Mouse (Mus musculus) kidney, embryonic 14.5 days (tissue): ENCODE measurements around the gene Mboat1. TPM values are rescaled to one million over a fixed set of nuclear protein-coding genes. Genes with fewer than 3 reads are reported as not detected.

Source experiments
- ATAC-seq: fragments of 200-750 bp; cut with Nextera tagmentation; 2 replicates; pipeline ENCODE4 v1.8.0; 2017; ENCODE audit warnings: moderate number of reproducible peaks, mild to moderate bottlenecking, moderate TSS enrichment, moderate library complexity; ENCODE audit not compliant: low FRiP score, low TSS enrichment
- H3K27ac ChIP-seq: fragments of 300-500 bp; sonication (generic); 2 replicates; pipeline ENCODE4 v1.5.1; 2014; ENCODE audit warnings: low read depth, mild to moderate bottlenecking, low read length, moderate library complexity, mixed read lengths
- H3K27me3 ChIP-seq: fragments of 300-500 bp; sonication (generic); 2 replicates; pipeline ENCODE4 v1.6.1; 2014; ENCODE audit warnings: mild to moderate bottlenecking, low read length; ENCODE audit not compliant: control insufficient read depth, insufficient read depth
- H3K36me3 ChIP-seq: fragments of 300-500 bp; sonication (generic); 2 replicates; pipeline ENCODE4 v1.6.1; 2014; ENCODE audit warnings: low read length, mixed read lengths; ENCODE audit not compliant: control insufficient read depth, insufficient read depth
- H3K4me1 ChIP-seq: fragments of 300-500 bp; sonication (generic); 2 replicates; pipeline ENCODE4 v1.6.1; 2014; ENCODE audit warnings: low read length, mixed read lengths; ENCODE audit not compliant: control insufficient read depth, insufficient read depth
- H3K4me2 ChIP-seq: fragments of 300-500 bp; sonication (generic); replicated peaks from 2 replicates; pipeline ENCODE4 v1.6.1; 2014; ENCODE audit warnings: low read depth, mild to moderate bottlenecking, low read length
- H3K4me3 ChIP-seq: fragments of 300-500 bp; sonication (generic); 2 replicates; pipeline ENCODE4 v1.5.1; 2014; ENCODE audit warnings: mild to moderate bottlenecking, low read length
- H3K9ac ChIP-seq: fragments of 300-500 bp; sonication (generic); 2 replicates; pipeline ENCODE4 v1.6.1; 2014; ENCODE audit warnings: low read depth, mild to moderate bottlenecking, low read length, moderate library complexity
- H3K9me3 ChIP-seq: fragments of 300-500 bp; sonication (generic); 2 replicates; pipeline ENCODE4 v1.6.1; 2016; ENCODE audit warnings: low read length; ENCODE audit not compliant: control insufficient read depth
- WGBS: fragments of 180-500 bp; shearing (Covaris S2); extraction: QIAGEN DNeasy Blood & Tissue Kit; methylation state at CpG from one replicate; pipeline ENCODE4 v1.1.7; 2014; 5-methylcytosine and 5-hydroxymethylcytosine counted together
- polyA plus RNA-seq: library from polyadenylated mRNA; unstranded; fragments of >200 nt; fragmentation: Nextera tagmentation; extraction: Ambion mirVana; gene quantifications from 2 replicates; pipeline ENCODE4 v1.2.1, GENCODE M21; 2014

The Mboat1 gene
- polyA plus RNA-seq, 1 experiment from 2014 or later: 32.8 TPM

DNA sequence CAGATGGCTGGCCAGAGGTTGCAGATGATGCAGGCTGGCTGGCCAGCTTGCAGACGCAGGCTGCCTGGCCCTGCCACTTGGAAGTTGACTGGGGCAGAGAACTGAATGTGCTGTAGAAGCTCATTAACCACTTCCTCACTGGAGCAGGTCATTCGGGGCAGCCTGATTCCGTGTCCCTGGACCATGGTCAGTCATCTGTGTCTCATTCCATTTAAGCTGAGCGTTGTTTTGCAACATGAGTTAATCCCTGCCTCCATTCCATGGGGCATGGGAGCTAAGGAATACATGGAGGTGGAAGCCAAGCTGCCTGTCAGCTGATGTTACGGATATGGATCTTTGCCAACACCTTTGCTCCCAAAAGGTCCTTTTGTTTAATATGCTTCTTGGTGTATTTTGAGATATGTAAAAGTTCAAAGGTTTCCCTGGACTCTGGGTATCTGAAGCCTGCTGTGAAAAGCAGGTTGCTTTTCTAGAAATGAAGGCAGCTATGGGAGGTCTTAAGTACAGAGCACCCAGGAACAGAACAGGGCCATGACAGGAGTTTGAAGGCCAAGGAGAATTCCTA, 114.1 kb downstream of the Mboat1 start:
- Histone ChIP-seq H3K9me3 (no peaks in the 10 kb centered on the region), H3K4me3 (no peak overlapping the region), H3K27ac (no peak overlapping the region), H3K27me3 (no peaks in the 10 kb centered on the region), H3K4me1 (peaks cover 6% of the 10 kb centered on the region; the same call in 1 of the 2 replicates), H3K36me3 (peaks cover 3% of the 10 kb centered on the region; the same call in 1 of the 2 replicates), H3K4me2 (no peak overlapping the region), H3K9ac (no peak overlapping the region)
- no peak for ATAC-seq
- WGBS: 40% methylated on average over 5 of the region's 5 CpGs

DNA sequence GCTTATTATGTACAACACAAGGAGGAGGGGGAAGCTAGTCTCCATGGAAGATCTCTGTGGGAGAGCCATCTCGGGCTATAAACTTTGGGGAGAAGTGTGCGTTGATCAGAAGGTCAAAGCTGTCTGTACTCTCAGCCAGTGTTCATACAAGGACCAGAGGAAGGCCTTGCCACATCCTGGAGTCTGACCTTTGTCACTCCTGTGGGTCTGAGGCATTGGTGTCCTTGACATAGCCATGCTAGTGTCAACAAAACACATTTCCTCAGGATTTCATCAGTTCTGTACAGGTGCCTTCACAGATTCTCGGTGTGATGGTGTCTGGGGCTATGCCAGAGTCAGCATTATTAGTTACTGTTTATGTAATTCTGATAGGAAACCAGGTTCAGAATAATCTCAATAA, 115.1 kb downstream of the Mboat1 start:
- Histone ChIP-seq H3K9ac (no peak overlapping the region), H3K4me2 (no peak overlapping the region), H3K27ac (no peak overlapping the region), H3K27me3 (no peaks in the 10 kb centered on the region), H3K4me1 (peaks cover 6% of the 10 kb centered on the region; the same call in 1 of the 2 replicates), H3K36me3 (no peaks in the 10 kb centered on the region), H3K4me3 (no peak overlapping the region), H3K9me3 (no peaks in the 10 kb centered on the region)
- WGBS: 58% methylated on average over 3 of the region's 3 CpGs
- no peak for ATAC-seq

DNA sequence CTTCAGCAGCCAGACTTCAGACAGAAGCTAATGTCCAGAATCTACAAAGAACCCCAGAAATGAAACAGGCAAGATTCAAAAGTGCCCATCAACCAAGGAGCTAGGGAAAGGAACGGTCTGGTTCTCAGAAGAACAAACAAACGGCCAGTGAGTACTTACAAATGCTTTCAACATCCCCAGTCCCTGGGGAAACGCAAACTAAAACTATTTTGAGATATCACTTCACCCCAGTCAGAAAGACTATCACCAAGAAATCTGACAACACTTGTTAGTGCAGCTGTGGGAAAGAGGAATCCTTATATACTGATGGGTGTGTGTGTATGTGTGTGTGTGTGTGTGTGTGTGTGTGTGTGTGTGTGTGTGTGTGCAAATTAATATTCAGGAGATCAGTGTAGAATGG, 116.4 kb downstream of the Mboat1 start:
- ATAC-seq: no peak
- Histone ChIP-seq H3K4me2 (no peak overlapping the region), H3K4me1 (peaks cover 6% of the 10 kb centered on the region; the same call in 1 of the 2 replicates), H3K27me3 (no peaks in the 10 kb centered on the region), H3K4me3 (no peak overlapping the region), H3K9ac (no peak overlapping the region), H3K36me3 (no peaks in the 10 kb centered on the region), H3K27ac (no peak overlapping the region), H3K9me3 (no peaks in the 10 kb centered on the region)
- WGBS: 49% methylated on average over 3 of the region's 3 CpGs

DNA sequence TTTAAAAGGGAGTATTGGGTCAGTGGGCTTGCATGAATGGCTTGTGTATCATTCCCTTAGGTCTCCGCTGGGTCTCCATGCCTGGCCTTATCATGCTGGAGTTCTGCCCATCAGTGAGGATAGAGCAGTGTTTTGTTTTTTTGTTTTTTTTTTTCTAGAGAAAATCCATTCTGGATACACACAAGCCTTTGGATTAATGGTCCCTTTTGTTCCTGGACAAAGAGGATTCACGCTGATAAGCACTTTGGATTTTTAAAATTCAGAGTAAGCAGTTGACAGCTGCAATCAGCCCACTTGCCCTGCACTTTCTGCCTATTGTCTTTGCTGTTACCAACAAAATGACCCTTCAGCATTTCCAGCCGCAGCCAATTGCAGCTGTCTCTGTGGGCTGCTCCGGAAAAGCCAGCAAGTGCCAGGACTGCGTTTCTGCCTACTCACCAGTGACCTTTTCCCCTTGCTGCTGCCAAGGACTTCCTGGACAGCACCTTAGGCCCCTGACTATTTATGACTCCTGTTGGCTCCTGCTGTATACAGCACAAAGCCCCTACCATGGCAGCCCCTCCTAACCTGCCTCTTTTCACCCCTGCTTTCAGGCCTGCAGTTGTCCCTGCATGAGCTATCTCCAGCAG, 117.5 kb downstream of the Mboat1 start:
- no peaks in the 10 kb centered on the region for H3K9me3 ChIP-seq
- 35% methylated on average over 5 of the region's 5 CpGs for WGBS
- H3K4me3 ChIP-seq: no peak overlapping the region
- no peaks in the 10 kb centered on the region for H3K36me3 ChIP-seq
- ATAC-seq: no peak
- H3K4me2 ChIP-seq: no peak overlapping the region
- H3K9ac ChIP-seq: no peak overlapping the region
- H3K27ac ChIP-seq: no peak overlapping the region
- H3K4me1 ChIP-seq: peaks cover 6% of the 10 kb centered on the region; the same call in 1 of the 2 replicates
- no peaks in the 10 kb centered on the region for H3K27me3 ChIP-seq

DNA sequence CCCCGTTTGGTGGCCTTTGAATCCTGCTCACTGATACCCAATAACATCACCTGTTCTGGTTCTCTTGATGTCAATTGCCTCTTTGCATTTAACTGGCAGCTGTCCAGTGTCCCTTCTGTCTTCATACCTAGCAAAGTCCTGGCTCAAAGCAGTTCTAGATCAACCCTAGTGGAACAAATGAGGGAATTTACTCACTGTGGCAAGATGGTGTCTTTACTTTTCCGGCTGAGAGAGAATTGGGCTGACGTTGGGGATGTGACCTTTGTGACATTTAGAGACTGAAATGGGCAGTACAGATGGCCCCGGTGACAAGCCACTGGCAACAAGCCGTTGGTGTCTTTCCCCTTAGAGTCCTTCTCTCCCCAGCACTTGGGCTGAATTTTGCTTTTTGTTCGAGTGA, 118.1 kb downstream of the Mboat1 start:
- no peak overlapping the region for H3K4me2 ChIP-seq
- H3K27me3 ChIP-seq: no peaks in the 10 kb centered on the region
- no peak overlapping the region for H3K4me3 ChIP-seq
- no peak overlapping the region for H3K27ac ChIP-seq
- no peaks in the 10 kb centered on the region for H3K36me3 ChIP-seq
- H3K9me3 ChIP-seq: no peaks in the 10 kb centered on the region
- no peak overlapping the region for H3K9ac ChIP-seq
- H3K4me1 ChIP-seq: peaks cover 6% of the 10 kb centered on the region; the same call in 1 of the 2 replicates
- ATAC-seq: no peak
- 69% methylated on average over 6 of the region's 6 CpGs for WGBS

DNA sequence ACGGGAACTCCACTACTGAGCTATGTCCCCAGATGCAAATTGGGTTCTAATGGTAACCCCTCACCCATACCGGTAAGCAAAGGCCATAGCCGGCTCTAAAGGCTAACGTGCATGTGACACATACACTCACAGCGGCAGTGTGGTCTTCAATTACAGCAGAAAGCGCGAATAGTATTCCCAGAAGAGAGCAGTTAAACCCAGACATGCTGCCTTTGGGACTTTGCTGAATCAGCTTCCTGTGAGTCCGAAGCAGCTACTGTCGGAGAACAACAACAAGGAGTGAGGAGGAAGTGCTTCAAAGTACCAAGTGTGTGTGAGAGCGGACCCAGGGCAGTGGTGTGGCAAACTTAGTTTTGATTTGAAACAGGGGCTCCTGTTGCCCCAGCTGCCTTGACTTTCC, 122.5 kb downstream of the Mboat1 start:
- ATAC-seq: no peak
- Histone ChIP-seq H3K36me3 (no peaks in the 10 kb centered on the region), H3K4me2 (no peak overlapping the region), H3K4me3 (no peak overlapping the region), H3K9ac (no peak overlapping the region), H3K27me3 (no peaks in the 10 kb centered on the region), H3K27ac (no peak overlapping the region), H3K4me1 (peaks cover 2% of the 10 kb centered on the region; the same call in 1 of the 2 replicates), H3K9me3 (no peaks in the 10 kb centered on the region)
- WGBS: 58% methylated on average over 10 of the region's 10 CpGs

DNA sequence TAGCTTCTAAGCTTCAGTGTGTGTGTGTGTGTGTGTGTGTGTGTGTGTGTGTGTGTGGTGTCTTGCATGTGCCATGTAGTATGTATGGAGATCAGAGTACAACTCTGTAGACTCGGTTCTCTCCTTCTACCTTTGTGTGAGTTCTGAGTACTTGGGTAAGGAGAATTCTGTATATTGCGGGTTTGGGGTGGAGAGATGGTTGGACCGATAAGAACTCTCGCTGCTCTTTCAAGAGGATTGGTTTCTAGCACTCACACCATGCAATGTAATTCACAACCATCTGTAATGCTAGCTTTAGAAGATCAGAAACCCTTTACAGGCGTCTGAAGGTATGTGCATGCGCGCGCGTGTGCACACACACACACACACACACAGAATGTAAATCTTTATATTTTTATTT, 123.0 kb downstream of the Mboat1 start:
- Histone ChIP-seq H3K36me3 (no peaks in the 10 kb centered on the region), H3K27me3 (no peaks in the 10 kb centered on the region), H3K4me3 (no peak overlapping the region), H3K4me1 (no peaks in the 10 kb centered on the region; the same call in 1 of the 2 replicates), H3K27ac (no peak overlapping the region), H3K9ac (no peak overlapping the region), H3K9me3 (no peaks in the 10 kb centered on the region), H3K4me2 (no peak overlapping the region)
- ATAC-seq: 0 out of 2 replicates have a peak, but pooled peaks have one; percentile 40
- 87% methylated on average over 9 of the region's 9 CpGs for WGBS

DNA sequence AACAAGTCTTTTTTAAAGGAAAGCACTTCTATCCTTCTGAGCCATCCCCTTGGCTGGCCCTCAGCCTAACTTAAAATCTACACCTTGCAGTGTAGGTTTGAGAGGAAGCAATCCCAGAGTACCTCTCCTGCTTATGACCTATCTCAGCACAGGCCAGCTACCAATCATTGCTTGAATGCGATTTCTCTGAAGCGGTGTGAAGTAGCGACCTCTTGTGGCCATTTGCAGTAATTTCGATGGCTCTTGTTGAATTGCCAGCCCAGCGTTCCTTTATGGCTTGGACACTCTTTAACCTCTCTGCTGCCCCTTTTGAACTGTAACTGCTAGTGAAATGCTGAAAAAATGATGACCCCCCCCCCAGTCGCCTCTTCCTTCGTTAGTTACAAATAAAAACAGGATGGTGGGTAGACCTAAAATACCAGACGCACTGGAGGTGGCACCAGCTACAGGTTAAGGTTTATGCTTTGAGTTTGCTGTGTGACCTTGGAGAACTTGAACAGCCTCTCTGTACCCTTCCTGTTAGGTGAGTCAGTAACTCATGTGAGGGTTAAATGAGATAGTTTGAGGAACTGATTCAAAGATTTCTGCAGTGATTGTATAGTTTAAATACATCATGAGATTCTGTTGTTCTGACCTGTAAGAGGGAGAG, 123.7 kb downstream of the Mboat1 start:
- Histone ChIP-seq H3K27me3 (no peaks in the 10 kb centered on the region), H3K36me3 (no peaks in the 10 kb centered on the region), H3K4me3 (no peak overlapping the region), H3K27ac (no peak overlapping the region), H3K9me3 (no peaks in the 10 kb centered on the region), H3K9ac (no peak overlapping the region), H3K4me1 (no peaks in the 10 kb centered on the region; the same call in 1 of the 2 replicates), H3K4me2 (no peak overlapping the region)
- ATAC-seq: peak; percentile 51; the same call in 1 of the 2 replicates
- 12% methylated on average over 8 of the region's 8 CpGs for WGBS

DNA sequence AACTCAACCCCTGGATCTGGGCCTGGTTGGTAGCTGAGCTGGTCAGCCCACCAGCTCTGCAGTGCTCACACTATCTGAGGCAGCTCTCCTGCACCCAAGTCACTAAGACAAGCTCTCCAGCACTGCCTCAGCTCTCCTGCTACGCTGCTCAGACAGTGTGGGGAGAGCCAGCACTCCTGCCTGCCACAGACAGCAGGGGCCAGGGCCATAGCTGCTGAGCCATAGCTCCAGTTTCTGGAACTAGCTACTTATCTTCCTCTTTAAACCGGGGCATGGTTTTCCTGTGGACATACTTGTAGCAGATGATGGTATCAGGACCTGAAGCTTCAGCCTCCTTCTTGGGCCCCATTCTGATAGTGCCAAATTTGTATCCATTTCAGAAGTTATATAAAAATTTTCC, 127.4 kb downstream of the Mboat1 start:
- Histone ChIP-seq H3K27me3 (no peaks in the 10 kb centered on the region), H3K4me1 (no peaks in the 10 kb centered on the region; the same call in 1 of the 2 replicates), H3K27ac (no peak overlapping the region), H3K9me3 (no peaks in the 10 kb centered on the region), H3K4me2 (no peak overlapping the region), H3K9ac (no peak overlapping the region), H3K36me3 (no peaks in the 10 kb centered on the region), H3K4me3 (no peak overlapping the region)
- ATAC-seq: no peak
- WGBS: 76% methylated on average over 2 of the region's 2 CpGs
